In the genomic region with DNA sequence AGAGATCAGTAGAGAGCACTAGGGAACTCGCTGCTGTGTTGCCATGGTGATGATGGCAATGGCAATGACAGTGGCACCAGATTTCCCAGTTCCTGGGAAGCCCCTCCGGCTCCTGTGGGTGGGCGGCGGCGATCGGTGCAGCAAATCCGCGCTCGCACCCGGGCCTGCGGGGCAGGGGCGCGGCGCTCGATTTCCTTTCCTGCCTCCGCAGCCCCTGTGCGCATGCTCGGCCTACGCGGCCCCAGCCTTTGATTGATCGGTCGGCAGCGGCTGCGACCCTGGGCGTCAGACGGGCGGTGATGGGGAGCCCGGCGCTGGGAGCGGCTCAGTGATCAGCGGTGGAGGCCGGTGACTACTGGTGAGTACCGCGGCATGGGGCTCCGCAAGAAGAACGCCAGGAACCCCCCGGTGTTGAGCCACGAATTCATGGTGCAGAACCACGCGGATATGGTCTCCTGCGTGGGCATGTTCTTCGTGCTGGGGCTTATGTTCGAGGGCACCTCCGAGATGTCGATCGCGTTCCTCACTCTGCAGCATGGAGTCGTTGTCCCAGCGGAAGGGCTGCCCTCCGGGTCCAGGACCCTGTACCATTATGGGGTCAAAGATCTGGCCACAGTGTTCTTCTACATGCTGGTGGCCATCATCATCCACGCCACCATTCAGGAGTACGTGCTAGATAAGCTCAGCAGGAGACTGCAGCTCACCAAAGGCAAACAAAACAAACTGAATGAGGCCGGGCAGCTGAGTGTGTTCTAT, we compare ENCODE assay signal across 8 mouse cellular contexts. TPM values are rescaled to one million over a fixed set of nuclear protein-coding genes. Genes with fewer than 3 reads are reported as not detected.
DNase-seq lines count a peak whose midpoint lies in the region; ATAC-seq and TF ChIP-seq lines count a peak whose summit lies in the region.

Gene Tram1l1, plus strand, starts transcription at position 35 of the 756 bp plus-strand sequence.

- H3K9ac ChIP-seq in heart, adult 2 months (ENCODE audit: low read depth, low read length), result peak within 1 kb of the TSS; percentile 69
- peak within 1 kb of the TSS; percentile 40 for H3K9ac ChIP-seq in intestine, embryonic 15.5 days
- H3K9ac ChIP-seq in midbrain, embryonic 16.5 days (ENCODE audit: low read depth, low read length), result peak within 1 kb of the TSS; percentile 84

- no peak for TF ChIP-seq POLR2A in heart, adult 2 months (IDR thresholded peaks at IDR 0.05; ENCODE audit: insufficient read depth, low read depth, low read length)

- peak; percentile 31 to 39 for DNase-seq in heart, adult 2 months
- DNase-seq in heart, postnatal 25 days (ENCODE audit: low spot score), result no peak
- DNase-seq in cerebellum, postnatal 14 days, result peak; percentile 90 to 91
- peak; percentile 74 to 77 for DNase-seq in frontal cortex, postnatal 14 days (ENCODE audit: low spot score in 2 of 2)
- DNase-seq in limb, embryonic 10.5 days (ENCODE audit: low spot score), result peak; percentile 87
- DNase-seq in telencephalon, adult 2 months (ENCODE audit: low read depth, low spot score), result peak; percentile 77

- WGBS in heart, adult 2 months, result 5% methylated on average over 53 of the region's 53 CpGs
- WGBS in intestine, embryonic 15.5 days, result 5% methylated on average over 53 of the region's 53 CpGs
- 5% methylated on average over 53 of the region's 53 CpGs for WGBS in limb, embryonic 10.5 days
- WGBS in midbrain, embryonic 16.5 days, result under 1% methylated on average over 53 of the region's 53 CpGs

- H3K4me2 ChIP-seq in intestine, embryonic 15.5 days (replicated peaks), result peak within 1 kb of the TSS; percentile 85
- peak within 1 kb of the TSS; percentile 84 for H3K4me2 ChIP-seq in midbrain, embryonic 16.5 days (ENCODE audit: low read length)

- H3K79me2 ChIP-seq in heart, adult 2 months (replicated peaks; ENCODE audit: control insufficient read depth, insufficient read depth, low read length), result no peaks in the 10 kb centered on the region

- TF ChIP-seq CTCF in heart, adult 2 months (IDR thresholded peaks at IDR 0.05), result no peak

- H3K4me3 ChIP-seq in heart, adult 2 months, result peak within 1 kb of the TSS; percentile 33
- peak within 1 kb of the TSS; percentile 45 for H3K4me3 ChIP-seq in intestine, embryonic 15.5 days (replicated peaks)
- H3K4me3 ChIP-seq in limb, embryonic 10.5 days, result peak within 1 kb of the TSS; percentile 66
- H3K4me3 ChIP-seq in midbrain, embryonic 16.5 days (ENCODE audit: low read depth, low read length), result peak within 1 kb of the TSS; percentile 64

- H3K27me3 ChIP-seq in heart, adult 2 months (ENCODE audit: control insufficient read depth, insufficient read depth, low read length), result no peaks in the 10 kb centered on the region; the same call in 1 of the 2 replicates
- no peaks in the 10 kb centered on the region for H3K27me3 ChIP-seq in intestine, embryonic 15.5 days (replicated peaks)
- no peaks in the 10 kb centered on the region for H3K27me3 ChIP-seq in limb, embryonic 10.5 days (ENCODE audit: low read depth, poor library complexity, severe bottlenecking)
- no peaks in the 10 kb centered on the region for H3K27me3 ChIP-seq in midbrain, embryonic 16.5 days (ENCODE audit: control insufficient read depth, insufficient read depth, low read depth, low read length)

- no peak for TF ChIP-seq EP300 in heart, adult 2 months (IDR thresholded peaks at IDR 0.05; ENCODE audit: insufficient read depth, low read depth, low read length)

- peaks cover 3% of the 10 kb centered on the region; the same call in 1 of the 2 replicates for H3K4me1 ChIP-seq in heart, adult 2 months (ENCODE audit: control insufficient read depth, insufficient read depth, low read length)
- H3K4me1 ChIP-seq in intestine, embryonic 15.5 days (replicated peaks), result no peaks in the 10 kb centered on the region
- peaks cover 19% of the 10 kb centered on the region for H3K4me1 ChIP-seq in limb, embryonic 10.5 days
- peaks cover 17% of the 10 kb centered on the region for H3K4me1 ChIP-seq in midbrain, embryonic 16.5 days (ENCODE audit: control insufficient read depth, insufficient read depth, low read length)

- intact Hi-C loops in heart, adult 2 months (cut with DNase I), result no loop called here
- intact Hi-C loops in heart, postnatal 25 days (cut with DNase I), result no loop called here

- ATAC-seq in intestine, embryonic 15.5 days, result peak; percentile 96
- ATAC-seq in midbrain, embryonic 16.5 days, result peak; percentile 98

- H3K36me3 ChIP-seq in heart, adult 2 months (ENCODE audit: control insufficient read depth, insufficient read depth, low read length), result no peaks in the 10 kb centered on the region
- H3K36me3 ChIP-seq in intestine, embryonic 15.5 days, result no peaks in the 10 kb centered on the region
- no peaks in the 10 kb centered on the region for H3K36me3 ChIP-seq in limb, embryonic 10.5 days
- H3K36me3 ChIP-seq in midbrain, embryonic 16.5 days (ENCODE audit: control insufficient read depth, insufficient read depth, low read length), result 0 out of 2 replicates have a peak, but pooled peaks cover 2% of the 10 kb centered on the region

- H3K9me3 ChIP-seq in intestine, embryonic 15.5 days, result no peaks in the 10 kb centered on the region
- no peaks in the 10 kb centered on the region for H3K9me3 ChIP-seq in limb, embryonic 10.5 days (replicated peaks)
- no peaks in the 10 kb centered on the region for H3K9me3 ChIP-seq in midbrain, embryonic 16.5 days (replicated peaks; ENCODE audit: control insufficient read depth, low read length, poor library complexity, severe bottlenecking)

- no peak within 1 kb of the TSS for H3K27ac ChIP-seq in heart, adult 2 months
- H3K27ac ChIP-seq in intestine, embryonic 15.5 days, result no peak within 1 kb of the TSS
- H3K27ac ChIP-seq in limb, embryonic 10.5 days, result peak within 1 kb of the TSS; percentile 86
- H3K27ac ChIP-seq in midbrain, embryonic 16.5 days (ENCODE audit: low read length), result peak within 1 kb of the TSS; percentile 95

RNA-seq across cellular contexts. Expression of gene Tram1l1, which starts in this region (rescaled TPM):
- under 1 TPM; 0.05 to 0.14 TPM for total RNA-seq in heart, adult 2 months (2021)
- 0.14 and 0.26 TPM in 2 replicates for polyA plus RNA-seq in heart, adult 2 months (2012; rRNA removed)
- under 1 TPM; 0.10 to 0.14 TPM for total RNA-seq in heart, postnatal 25 days (2021)
- 5.6 and 6.0 TPM in 2 replicates for polyA plus RNA-seq in intestine, embryonic 15.5 days (2015; fragmentation: Nextera tagmentation; extraction: Ambion mirVana)
- polyA plus RNA-seq in limb, embryonic 10.5 days (2016; fragmentation: Nextera tagmentation; extraction: Ambion mirVana), result 5.9 and 8.1 TPM in 2 replicates
- polyA plus RNA-seq in midbrain, embryonic 16.5 days (2015; fragmentation: Nextera tagmentation; extraction: Ambion mirVana), result 56.9 and 59.2 TPM in 2 replicates

Comparison
In these comparisons a context has a peak if more than half of its experiments do, and no peak if none do; other contexts are left out.
1. Peak in DNase-seq, H3K4me3 ChIP-seq and H3K9ac ChIP-seq in heart, adult 2 months; RNA of the gene not detected or under 1 TPM.
2. H3K27ac ChIP-seq: peak in limb, embryonic 10.5 days (single experiment) and midbrain, embryonic 16.5 days (single experiment); none in heart, adult 2 months (single experiment) and intestine, embryonic 15.5 days (single experiment).
3. Peak in every context shown above with its lines, with median percentiles within 50 percentile points of each other: H3K4me3 ChIP-seq and H3K9ac ChIP-seq.